Mouse (Mus musculus): Measurements from ENCODE around the gene Olfr427.
"Not testable (repeated sequence)": the region's sequence is repeated elsewhere in the genome, so short reads cannot be mapped to it uniquely, and the experiment has no call there.

The Olfr427 gene

GRCm38 (mm10) chr1:174096591-174096990, at the start of gene Olfr427:
TSS of gene Olfr427 (plus strand) at chr1:174096891.
- no peak for DNase-seq (ENCODE audit: low spot score)

GRCm38 (mm10) chr1:174048227-174048626, 48.5 kb upstream of the Olfr427 start:
- DNase-seq (ENCODE audit: low spot score): not testable (repeated sequence)

- no peak for DNase-seq (ENCODE audit: low spot score)
These were observed 47.8 kb upstream of the Olfr427 start, which contains the start of gene Olfr432 for GRCm38 (mm10) chr1:174048893-174049292. TSS of gene Olfr432 (plus strand) at chr1:174049205.

GRCm38 (mm10) chr1:174049357-174049756, 47.3 kb upstream of the Olfr427 start:
- DNase-seq (ENCODE audit: low spot score): not testable (repeated sequence)

GRCm38 (mm10) chr1:174050532-174050931, 46.2 kb upstream of the Olfr427 start:
- DNase-seq (ENCODE audit: low spot score): no peak

- no peak for DNase-seq (ENCODE audit: low spot score)
These were observed 45.2 kb upstream of the Olfr427 start for GRCm38 (mm10) chr1:174051515-174051914.

- no peak for DNase-seq (ENCODE audit: low spot score)
These were observed 44.7 kb upstream of the Olfr427 start for GRCm38 (mm10) chr1:174051931-174052536.

- no peak for DNase-seq (ENCODE audit: low spot score)
These were observed 43.7 kb upstream of the Olfr427 start for GRCm38 (mm10) chr1:174052981-174053380.

GRCm38 (mm10) chr1:174055248-174055647, 41.4 kb upstream of the Olfr427 start:
- no peak for DNase-seq (ENCODE audit: low spot score)

- DNase-seq (ENCODE audit: low spot score): no peak
These were observed 30.4 kb upstream of the Olfr427 start, which contains the start of gene Olfr430 for GRCm38 (mm10) chr1:174066305-174066704. TSS of gene Olfr430 (plus strand) at chr1:174066605.

GRCm38 (mm10) chr1:174084031-174084430, 12.7 kb upstream of the Olfr427 start, which contains the start of gene Olfr429:
TSS of gene Olfr429 (plus strand) at chr1:174084331.
- DNase-seq (ENCODE audit: low spot score): no peak

GRCm38 (mm10) chr1:174103735-174104134, 7.0 kb downstream of the Olfr427 start:
- DNase-seq (ENCODE audit: low spot score): no peak

GRCm38 (mm10) chr1:174121062-174121461, 24.4 kb downstream of the Olfr427 start, which contains the start of gene Olfr231:
TSS of gene Olfr231 (minus strand) at chr1:174121162.
- DNase-seq (ENCODE audit: low spot score): no peak

- no peak for DNase-seq (ENCODE audit: low spot score)
These were observed 34.5 kb downstream of the Olfr427 start, which contains the start of gene Olfr424 for GRCm38 (mm10) chr1:174131217-174131616. TSS of gene Olfr424 (plus strand) at chr1:174131517.

- no peak for DNase-seq (ENCODE audit: low spot score)
These were observed 35.3 kb downstream of the Olfr427 start for GRCm38 (mm10) chr1:174131999-174132398.

- DNase-seq (ENCODE audit: low spot score): no peak
These were observed 44.7 kb downstream of the Olfr427 start for GRCm38 (mm10) chr1:174141384-174141783.

GRCm38 (mm10) chr1:174146696-174147095, 50.0 kb downstream of the Olfr427 start:
- no peak for DNase-seq (ENCODE audit: low spot score)

GRCm38 (mm10) chr1:174149289-174149688, 52.6 kb downstream of the Olfr427 start:
- no peak for DNase-seq (ENCODE audit: low spot score)
